Mouse (Mus musculus) heart, adult 2 months (tissue): Measurements from ENCODE around the gene Gm960. TPM values are rescaled to one million over a fixed set of nuclear protein-coding genes. Genes with fewer than 3 reads are reported as not detected.

Experiments
- DNase-seq, 2 experiments: peaks; one replicate each; pipeline ENCODE4 v3.0.0; 2021
- H3K27ac ChIP-seq: fragments of 200-600 bp; 2 replicates; pipeline ENCODE4 v1.8.1; 2022
- H3K27me3 ChIP-seq: fragments of 200-500 bp; 2 replicates; pipeline ENCODE4 v1.6.1; 2012; ENCODE audit warnings: mild to moderate bottlenecking, low read length, inconsistent platforms, mixed read lengths; ENCODE audit not compliant: control insufficient read depth, insufficient read depth
- H3K36me3 ChIP-seq: fragments of 200-500 bp; 2 replicates; pipeline ENCODE4 v1.6.1; 2012; ENCODE audit warnings: low read length, inconsistent platforms; ENCODE audit not compliant: control insufficient read depth, insufficient read depth
- H3K4me1 ChIP-seq: fragments of 200-500 bp; 2 replicates; pipeline ENCODE4 v1.6.1; 2011; ENCODE audit warnings: low read length; ENCODE audit not compliant: control insufficient read depth, insufficient read depth
- H3K4me3 ChIP-seq: fragments of 200-600 bp; 2 replicates; pipeline ENCODE4 v1.8.1; 2022
- H3K79me2 ChIP-seq: fragments of 200-500 bp; replicated peaks from 2 replicates; pipeline ENCODE4 v1.6.1; 2012; ENCODE audit warnings: mild to moderate bottlenecking, inconsistent platforms, low read length, moderate library complexity, mixed read lengths; ENCODE audit not compliant: control insufficient read depth, insufficient read depth
- H3K9ac ChIP-seq: fragments of 200-500 bp; 2 replicates; pipeline ENCODE4 v1.6.1; 2012; ENCODE audit warnings: low read depth, mild to moderate bottlenecking, control low read depth, inconsistent platforms, low read length, mixed read lengths
- CTCF ChIP-seq: fragments of 200-600 bp; IDR thresholded peaks from 2 replicates; pipeline ENCODE4 v1.8.1; 2022; ENCODE audit warnings: antibody characterized with exemption, mild to moderate bottlenecking, moderate library complexity
- EP300 ChIP-seq: fragments of 200-500 bp; IDR thresholded peaks from 2 replicates; pipeline ENCODE4 v1.6.1; 2011; ENCODE audit warnings: low read depth, low read length, control low read depth; ENCODE audit not compliant: insufficient read depth
- POLR2A ChIP-seq: fragments of 200-500 bp; IDR thresholded peaks from 2 replicates; pipeline ENCODE4 v1.6.1; 2011; ENCODE audit warnings: mild to moderate bottlenecking, low read depth, low read length, control low read depth; ENCODE audit not compliant: insufficient read depth
- WGBS: fragments of 180-500 bp; shearing (Covaris S2); methylation state at CpG from one replicate; pipeline ENCODE4 v1.1.7; 2018; 5-methylcytosine and 5-hydroxymethylcytosine counted together
- intact Hi-C: fragments of 180-260 bp; cut with DNase I; formaldehyde crosslinking; loops from one replicate; pipeline ENCODE4 v1.15.1; 2025
- polyA plus RNA-seq: library from polyadenylated mRNA; depleted of rRNA; stranded (reverse); fragments of >200 nt; gene quantifications from 2 replicates; pipeline ENCODE4 v1.2.3, GENCODE M21; 2012
- total RNA-seq, 2 experiments: library from RNA; stranded (reverse); gene quantifications; 2 replicates each; pipeline ENCODE4 v1.2.3; 2021

The Gm960 gene
- total and polyA plus RNA-seq, 3 experiments, result not detected

- TF ChIP-seq EP300, result no peak
- Histone ChIP-seq H3K4me1 (peaks cover 3% of the 10 kb centered on the region; the same call in 1 of the 2 replicates), H3K36me3 (no peaks in the 10 kb centered on the region), H3K27me3 (no peaks in the 10 kb centered on the region), H3K79me2 (no peaks in the 10 kb centered on the region; the same call in 1 of the 2 replicates), H3K9ac (no peak overlapping the region), H3K27ac (no peak overlapping the region), H3K4me3 (no peak overlapping the region)
- 91% methylated on average over 7 of the region's 7 CpGs for WGBS
- no peak for DNase-seq
- intact Hi-C loops, result loop anchor here (10.0 kb wide), 1 partner anchor 234 kb away; the partner anchor contains the start of gene Ctsf
These were observed 77.7 kb downstream of the Gm960 start for GRCm38 (mm10) chr19:4620721-4621120.

GRCm38 (mm10) chr19:4619461-4619860, 79.0 kb downstream of the Gm960 start:
- no peaks in the 10 kb centered on the region for H3K36me3 ChIP-seq
- WGBS, result 85% methylated on average over 10 of the region's 10 CpGs
- no peaks in the 10 kb centered on the region for H3K79me2 ChIP-seq
- no peak overlapping the region for H3K27ac ChIP-seq
- TF ChIP-seq EP300, result no peak
- no peak for TF ChIP-seq CTCF
- no peak for TF ChIP-seq POLR2A
- H3K4me1 ChIP-seq, result peaks cover 2% of the 10 kb centered on the region; the same call in 1 of the 2 replicates
- intact Hi-C loops, result no loop called here
- H3K27me3 ChIP-seq, result no peaks in the 10 kb centered on the region
- no peak for DNase-seq
- H3K9ac ChIP-seq, result no peak overlapping the region
- no peak overlapping the region for H3K4me3 ChIP-seq

- Histone ChIP-seq H3K36me3 (no peaks in the 10 kb centered on the region), H3K4me3 (no peak overlapping the region), H3K4me1 (peaks cover 2% of the 10 kb centered on the region; the same call in 1 of the 2 replicates), H3K79me2 (no peaks in the 10 kb centered on the region), H3K27me3 (no peaks in the 10 kb centered on the region), H3K27ac (no peak overlapping the region), H3K9ac (no peak overlapping the region)
- DNase-seq, result no peak
- 40% methylated on average over 18 of the region's 18 CpGs for WGBS
- no peak for TF ChIP-seq POLR2A
- peak; percentile 27 for TF ChIP-seq CTCF
- intact Hi-C loops, result no loop called here
These were observed 80.3 kb downstream of the Gm960 start for GRCm38 (mm10) chr19:4618183-4618582.

GRCm38 (mm10) chr19:4616546-4616945, 81.9 kb downstream of the Gm960 start:
- intact Hi-C loops, result no loop called here
- peaks cover 2% of the 10 kb centered on the region; the same call in 1 of the 2 replicates for H3K4me1 ChIP-seq
- H3K4me3 ChIP-seq, result no peak overlapping the region
- 40% methylated on average over 4 of the region's 4 CpGs for WGBS
- TF ChIP-seq POLR2A, result no peak
- no peak for TF ChIP-seq EP300
- no peak for TF ChIP-seq CTCF
- H3K36me3 ChIP-seq, result no peaks in the 10 kb centered on the region
- H3K27ac ChIP-seq, result no peak overlapping the region
- H3K27me3 ChIP-seq, result no peaks in the 10 kb centered on the region
- no peak for DNase-seq
- no peaks in the 10 kb centered on the region for H3K79me2 ChIP-seq
- no peak overlapping the region for H3K9ac ChIP-seq

GRCm38 (mm10) chr19:4615151-4616093, 83.0 kb downstream of the Gm960 start, which contains the start of gene Lrfn4:
Gene Lrfn4, minus strand, starts transcription at chr19:4615667.
- Histone ChIP-seq H3K79me2 (no peaks in the 10 kb centered on the region), H3K27ac (peak within 1 kb of the TSS; percentile 71), H3K4me3 (peak within 1 kb of the TSS; percentile 82), H3K4me1 (peaks cover 2% of the 10 kb centered on the region; the same call in 1 of the 2 replicates), H3K9ac (peak within 1 kb of the TSS; percentile 84), H3K36me3 (no peaks in the 10 kb centered on the region), H3K27me3 (no peaks in the 10 kb centered on the region)
- intact Hi-C loops, result no loop called here
- WGBS, result under 1% methylated on average over 70 of the region's 87 CpGs
- peak; percentile 51 for TF ChIP-seq CTCF
- TF ChIP-seq EP300, result 0 out of 2 replicates have a peak, but pooled peaks have one; percentile 5
- peak; percentile 35 for TF ChIP-seq POLR2A
- DNase-seq, result peak; percentile 81 to 88
